Mouse (Mus musculus): ENCODE results near the gene Hykk. TPM values are rescaled to one million over a fixed set of nuclear protein-coding genes. Genes with fewer than 3 reads are reported as not detected.
A peak's percentile ranks its signal among the peaks of the same experiment; 100 is the strongest.

Hykk gene
- polyA plus RNA-seq, 1 experiment: 1.2 TPM

DNA sequence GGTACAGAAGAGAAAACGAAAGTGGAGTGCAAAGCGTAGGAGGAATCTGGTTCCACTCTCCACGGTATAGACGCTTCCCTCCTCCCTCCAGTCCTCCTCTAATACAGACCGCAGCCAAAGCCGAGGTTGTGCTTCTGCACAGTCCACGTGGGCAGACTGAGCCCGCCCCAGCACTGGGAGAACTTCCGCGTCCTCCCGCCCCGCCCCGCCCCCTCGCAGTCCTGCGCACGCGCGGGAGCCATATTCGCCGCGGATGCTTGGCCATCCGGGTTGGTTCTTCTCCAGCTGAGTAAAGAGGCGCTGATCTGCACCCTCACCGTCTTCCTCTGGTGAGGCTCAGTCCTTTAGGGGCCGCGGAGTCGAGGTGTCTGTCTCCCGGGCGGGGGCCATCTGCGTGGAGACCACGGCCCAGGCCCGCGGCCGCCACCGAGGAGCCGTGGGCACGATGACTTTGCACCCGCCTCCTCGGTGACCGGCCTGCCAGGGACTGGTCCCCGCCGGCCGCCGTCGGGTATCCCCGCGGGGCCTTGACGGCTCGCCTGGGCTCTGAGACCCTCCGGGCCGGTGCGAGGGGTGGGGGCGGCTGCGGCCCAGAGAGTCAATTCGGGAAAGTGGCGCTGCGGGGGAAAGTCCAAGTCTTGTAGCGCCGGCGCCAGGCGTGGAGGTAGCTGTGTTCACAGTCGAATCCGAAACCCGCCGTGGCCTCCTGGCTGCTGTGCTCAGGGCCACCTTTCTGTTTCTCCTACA lies 33.7 kb downstream of the Hykk start, which contains the start of the genes Psma4 and AY074887:
Gene Psma4 (plus strand): TSS at position 216 of the 747 bp plus-strand sequence.
Gene AY074887 (minus strand): TSS at position 424 of the 747 bp plus-strand sequence.
- Histone ChIP-seq H3K4me3 (replicated peaks; ENCODE audit: control insufficient read depth, low read depth, low read length) (peak within 1 kb of the TSS; percentile 69), H3K4me1 (ENCODE audit: control insufficient read depth, insufficient read depth, low read length) (no peaks in the 10 kb centered on the region; the same call in 1 of the 2 replicates), H3K27ac (ENCODE audit: control insufficient read depth, insufficient read depth, low read depth, low read length, poor library complexity) (peak within 1 kb of the TSS; percentile 72)
- under 1% methylated on average over 65 of the region's 65 CpGs for WGBS
- TF ChIP-seq CTCF (IDR thresholded peaks at IDR 0.05; ENCODE audit: control insufficient read depth, insufficient read depth, low read length) (no peak), POLR2A (IDR thresholded peaks at IDR 0.05; ENCODE audit: borderline replicate concordance, control insufficient read depth, low read depth, low read length) (peak; percentile 81; the same call in 1 of the 2 replicates)

DNA sequence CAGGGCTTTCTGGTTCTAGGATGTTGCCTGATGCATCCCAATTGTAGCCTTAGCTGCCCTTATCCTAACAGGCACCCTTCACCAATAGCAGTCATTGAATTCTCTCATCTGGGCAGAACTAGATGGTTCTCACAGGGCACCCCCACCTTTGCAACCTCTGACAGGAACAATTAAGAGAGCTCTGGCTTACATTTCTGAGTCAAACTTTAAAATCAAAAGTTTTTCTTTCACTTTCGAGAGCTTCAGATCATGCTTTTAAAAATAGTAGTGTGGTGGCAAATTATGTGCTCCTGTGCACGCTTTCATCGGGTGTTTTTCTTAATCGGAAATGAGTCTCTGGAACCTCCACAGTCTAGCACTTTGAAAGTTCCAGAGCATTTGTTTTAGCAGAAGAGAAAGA lies 44.0 kb downstream of the Hykk start:
- TF ChIP-seq CTCF (IDR thresholded peaks at IDR 0.05; ENCODE audit: control insufficient read depth, insufficient read depth, low read length): no peak
- no peak for TF ChIP-seq POLR2A (IDR thresholded peaks at IDR 0.05; ENCODE audit: borderline replicate concordance, control insufficient read depth, low read depth, low read length)
- Histone ChIP-seq H3K27ac (ENCODE audit: control insufficient read depth, insufficient read depth, low read depth, low read length, poor library complexity) (no peak overlapping the region), H3K4me3 (replicated peaks; ENCODE audit: control insufficient read depth, low read depth, low read length) (no peak overlapping the region), H3K4me1 (ENCODE audit: control insufficient read depth, insufficient read depth, low read length) (no peaks in the 10 kb centered on the region)
- 19% methylated on average over 4 of the region's 4 CpGs for WGBS

DNA sequence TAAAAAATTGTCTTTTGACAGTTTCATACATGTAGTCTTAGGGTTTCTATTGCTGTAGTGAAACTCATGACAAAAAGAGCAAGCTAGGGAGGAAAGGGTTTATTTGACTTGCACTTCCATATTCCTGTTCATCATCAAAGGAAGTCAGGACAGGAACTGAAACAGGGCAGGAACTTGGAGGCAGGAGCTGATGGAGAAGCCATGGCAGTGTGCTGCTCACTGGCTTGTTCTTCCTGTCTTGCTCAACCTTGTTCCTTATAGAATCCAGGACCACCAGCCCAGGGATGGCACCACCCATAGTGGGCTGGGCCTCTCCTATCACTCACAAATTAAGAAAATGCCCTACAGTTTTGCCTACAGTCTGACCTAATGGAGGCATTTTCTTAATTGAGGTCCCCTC lies 46.6 kb downstream of the Hykk start:
- TF ChIP-seq POLR2A (IDR thresholded peaks at IDR 0.05; ENCODE audit: borderline replicate concordance, control insufficient read depth, low read depth, low read length) (no peak), CTCF (IDR thresholded peaks at IDR 0.05; ENCODE audit: control insufficient read depth, insufficient read depth, low read length) (no peak)
- Histone ChIP-seq H3K4me3 (replicated peaks; ENCODE audit: control insufficient read depth, low read depth, low read length) (no peak overlapping the region), H3K4me1 (ENCODE audit: control insufficient read depth, insufficient read depth, low read length) (no peaks in the 10 kb centered on the region), H3K27ac (ENCODE audit: control insufficient read depth, insufficient read depth, low read depth, low read length, poor library complexity) (no peak overlapping the region)

DNA sequence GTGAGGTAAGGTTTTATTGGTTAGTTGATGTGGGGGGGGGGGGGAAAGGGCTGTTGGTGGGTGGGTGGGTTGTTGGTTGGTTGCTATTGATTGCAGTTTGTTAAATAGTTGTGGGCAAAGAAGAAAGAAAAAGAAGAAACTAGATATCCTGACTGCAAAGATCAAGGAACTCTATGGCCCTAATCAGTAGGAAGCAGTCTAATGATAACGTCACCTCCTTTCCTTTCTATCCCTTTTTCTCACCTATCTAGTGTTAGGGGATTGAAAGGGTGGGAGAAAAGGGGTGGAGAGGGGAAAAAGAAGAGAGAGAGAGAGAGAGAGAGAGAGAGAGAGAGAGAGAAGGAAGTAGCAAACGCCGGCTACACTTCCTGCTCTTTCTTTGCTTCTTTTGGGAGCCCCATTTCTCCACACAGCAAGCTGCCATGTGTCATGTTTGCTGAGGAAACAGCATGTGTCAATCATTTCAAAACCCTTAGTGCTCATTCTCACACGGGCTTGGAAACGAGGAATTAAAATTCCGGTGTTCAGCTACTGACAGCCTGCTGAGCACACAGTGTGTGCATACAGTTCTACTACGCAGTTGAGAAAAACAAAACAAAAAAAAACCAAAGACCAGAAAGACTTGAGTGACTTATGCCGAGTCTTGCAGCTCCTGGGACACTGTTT lies 53.0 kb downstream of the Hykk start:
- Histone ChIP-seq H3K4me1 (ENCODE audit: control insufficient read depth, insufficient read depth, low read length) (no peaks in the 10 kb centered on the region), H3K4me3 (replicated peaks; ENCODE audit: control insufficient read depth, low read depth, low read length) (no peak overlapping the region), H3K27ac (ENCODE audit: control insufficient read depth, insufficient read depth, low read depth, low read length, poor library complexity) (no peak overlapping the region)
- 39% methylated on average over 8 of the region's 8 CpGs for WGBS
- TF ChIP-seq POLR2A (IDR thresholded peaks at IDR 0.05; ENCODE audit: borderline replicate concordance, control insufficient read depth, low read depth, low read length): no peak
- no peak for TF ChIP-seq CTCF (IDR thresholded peaks at IDR 0.05; ENCODE audit: control insufficient read depth, insufficient read depth, low read length)

DNA sequence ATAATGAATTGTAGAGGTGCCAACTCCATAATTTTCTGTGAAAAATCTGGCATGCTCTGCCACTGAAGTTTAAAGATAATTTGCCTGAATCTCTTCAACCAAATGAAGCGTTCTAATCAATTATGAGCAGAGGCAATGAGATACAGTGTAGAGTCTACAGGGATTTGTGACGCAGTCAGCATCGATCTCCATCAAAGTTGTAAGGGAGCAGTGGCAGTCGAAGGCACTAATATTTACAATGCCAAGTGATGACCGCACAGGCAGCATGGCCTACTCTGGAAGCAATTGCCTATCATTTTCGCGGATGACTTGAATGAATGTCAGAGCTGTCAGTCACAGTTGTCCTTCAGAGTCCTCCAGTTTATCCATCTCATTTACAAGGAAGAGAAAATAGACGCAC lies 63.6 kb downstream of the Hykk start, which contains the start of gene Chrna5:
Gene Chrna5 (plus strand): TSS at position 207 of the 400 bp plus-strand sequence.
- 72% methylated on average over 8 of the region's 8 CpGs for WGBS
- no peak within 1 kb of the TSS for H3K4me3 ChIP-seq (replicated peaks; ENCODE audit: control insufficient read depth, low read depth, low read length)
- no peaks in the 10 kb centered on the region for H3K4me1 ChIP-seq (ENCODE audit: control insufficient read depth, insufficient read depth, low read length)

DNA sequence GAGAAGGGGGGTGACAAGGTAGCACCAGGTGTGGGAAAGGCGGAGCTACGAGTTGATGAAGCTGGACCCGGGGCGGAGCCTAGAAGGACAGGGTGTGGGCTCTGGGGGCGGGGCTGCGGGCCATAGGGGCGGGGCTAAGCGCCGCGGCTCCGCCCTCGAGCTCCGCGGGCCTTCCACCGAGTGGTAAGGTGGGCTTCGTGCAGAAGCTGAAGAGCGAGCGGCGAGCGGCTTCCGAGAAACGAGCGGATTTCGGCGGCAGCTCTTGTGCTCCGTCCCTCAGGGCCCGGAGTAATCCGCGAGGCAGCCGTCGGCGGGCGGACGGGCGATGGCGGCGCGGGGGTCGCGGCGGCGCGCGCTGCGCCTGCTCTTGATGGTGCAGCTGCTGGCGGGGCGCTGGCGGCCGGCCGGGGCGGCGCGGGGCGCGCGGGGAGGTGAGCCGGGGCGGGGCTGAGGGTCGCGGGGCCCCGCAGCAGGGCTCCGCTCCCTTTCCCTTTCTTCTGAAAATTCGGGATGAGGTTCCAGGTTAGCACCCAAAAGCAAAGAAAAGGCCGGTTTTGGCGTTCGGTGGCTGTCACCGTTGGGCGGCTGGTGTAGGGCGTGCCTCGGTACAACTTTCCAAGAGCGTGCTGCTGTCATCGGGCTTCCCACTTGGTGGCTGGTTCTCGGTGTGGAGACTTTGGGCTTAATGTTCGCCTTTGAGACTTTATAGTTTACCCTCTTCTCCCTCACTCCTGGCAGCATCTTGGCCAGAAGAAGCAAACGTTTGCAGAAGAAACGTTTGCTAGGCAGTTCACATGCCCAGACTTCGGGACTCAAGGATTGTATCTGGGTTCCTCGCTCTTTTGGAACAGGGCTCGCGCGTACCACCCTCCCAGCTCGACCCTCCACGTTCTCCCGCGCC lies 64.5 kb downstream of the Hykk start:
- H3K4me3 ChIP-seq (replicated peaks; ENCODE audit: control insufficient read depth, low read depth, low read length): no peak overlapping the region
- no peak for TF ChIP-seq POLR2A (IDR thresholded peaks at IDR 0.05; ENCODE audit: borderline replicate concordance, control insufficient read depth, low read depth, low read length)
- no peak for TF ChIP-seq CTCF (IDR thresholded peaks at IDR 0.05; ENCODE audit: control insufficient read depth, insufficient read depth, low read length)
- 4% methylated on average over 85 of the region's 85 CpGs for WGBS
- H3K4me1 ChIP-seq (ENCODE audit: control insufficient read depth, insufficient read depth, low read length): no peaks in the 10 kb centered on the region
- no peak overlapping the region for H3K27ac ChIP-seq (ENCODE audit: control insufficient read depth, insufficient read depth, low read depth, low read length, poor library complexity)

More for the DNA sequence above, 63.6 kb downstream of the Hykk start, which contains the start of gene Chrna5:
- H3K27ac ChIP-seq (ENCODE audit: control insufficient read depth, insufficient read depth, low read depth, low read length, poor library complexity): no peak within 1 kb of the TSS
- TF ChIP-seq CTCF (IDR thresholded peaks at IDR 0.05; ENCODE audit: control insufficient read depth, insufficient read depth, low read length) (no peak), POLR2A (IDR thresholded peaks at IDR 0.05; ENCODE audit: borderline replicate concordance, control insufficient read depth, low read depth, low read length) (no peak)

DNA sequence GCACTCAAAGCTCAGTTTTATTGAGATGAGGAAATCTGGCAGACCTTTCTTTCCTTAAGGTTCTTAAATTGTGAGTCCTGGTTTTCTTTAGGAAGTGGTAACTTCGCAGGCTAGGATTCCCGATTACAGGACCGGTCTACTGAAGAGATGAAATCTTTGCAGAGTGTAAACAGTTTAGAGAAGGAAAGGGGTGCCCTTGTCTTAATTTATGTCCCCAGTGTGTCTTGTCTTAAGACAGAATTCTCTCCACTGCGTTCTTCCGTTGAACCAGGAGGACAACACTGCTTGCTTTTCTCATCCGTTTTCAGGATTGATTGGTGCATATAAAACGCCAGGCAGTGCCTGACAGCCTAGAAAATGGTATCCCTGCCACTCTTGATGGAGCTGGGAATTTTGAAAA lies 65.3 kb downstream of the Hykk start:
- Histone ChIP-seq H3K27ac (ENCODE audit: control insufficient read depth, insufficient read depth, low read depth, low read length, poor library complexity) (no peak overlapping the region), H3K4me3 (replicated peaks; ENCODE audit: control insufficient read depth, low read depth, low read length) (no peak overlapping the region), H3K4me1 (ENCODE audit: control insufficient read depth, insufficient read depth, low read length) (no peaks in the 10 kb centered on the region)
- 21% methylated on average over 7 of the region's 7 CpGs for WGBS
- no peak for TF ChIP-seq POLR2A (IDR thresholded peaks at IDR 0.05; ENCODE audit: borderline replicate concordance, control insufficient read depth, low read depth, low read length)
- no peak for TF ChIP-seq CTCF (IDR thresholded peaks at IDR 0.05; ENCODE audit: control insufficient read depth, insufficient read depth, low read length)
